Mouse (Mus musculus): ENCODE data around the gene Wdr95.

DNA sequence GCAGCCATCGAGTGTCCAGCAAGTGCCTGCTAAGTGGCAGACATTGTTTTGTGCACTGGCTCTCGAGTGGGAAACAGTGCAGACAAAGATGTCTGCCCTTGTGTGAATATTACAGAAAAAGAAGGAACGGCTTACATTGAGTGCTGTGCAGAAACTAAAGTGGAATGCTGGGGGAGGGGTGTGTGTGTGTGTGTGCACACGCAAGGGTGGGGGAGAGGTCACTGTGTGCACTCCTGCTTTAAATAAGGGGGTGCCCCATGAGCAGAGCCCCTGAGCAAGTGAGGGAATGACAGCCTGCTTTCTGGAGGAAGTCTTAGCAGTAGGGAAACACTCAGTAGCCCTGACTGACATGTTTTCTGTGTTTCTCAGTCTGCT is 121.7 kb downstream of the Wdr95 start:
- TF ChIP-seq CTCF (IDR thresholded peaks at IDR 0.05; ENCODE audit: low read depth, low read length) (no peak), POLR2A (IDR thresholded peaks at IDR 0.05; ENCODE audit: extremely low read depth, insufficient read depth, low read length) (no peak)

Data from liver, adult 2 months (tissue).